Mouse (Mus musculus) thymus, adult 2 months (tissue): ENCODE measurements around the gene Tmem132b.

Experiments used
- CTCF ChIP-seq: fragments of 200-500 bp; IDR thresholded peaks from 2 replicates; pipeline ENCODE4 v1.5.1; 2012; ENCODE audit warnings: mild to moderate bottlenecking, control low read depth, low read length, moderate library complexity, borderline replicate concordance; ENCODE audit not compliant: control insufficient read depth, poor library complexity, insufficient read depth; ENCODE audit errors: extremely low read depth
- POLR2A ChIP-seq: fragments of 200-500 bp; IDR thresholded peaks from 2 replicates; pipeline ENCODE4 v1.6.1; 2012; ENCODE audit warnings: mild to moderate bottlenecking, low read length, control low read depth, moderate library complexity; ENCODE audit not compliant: control insufficient read depth, poor library complexity, insufficient read depth; ENCODE audit errors: extremely low read depth

DNA sequence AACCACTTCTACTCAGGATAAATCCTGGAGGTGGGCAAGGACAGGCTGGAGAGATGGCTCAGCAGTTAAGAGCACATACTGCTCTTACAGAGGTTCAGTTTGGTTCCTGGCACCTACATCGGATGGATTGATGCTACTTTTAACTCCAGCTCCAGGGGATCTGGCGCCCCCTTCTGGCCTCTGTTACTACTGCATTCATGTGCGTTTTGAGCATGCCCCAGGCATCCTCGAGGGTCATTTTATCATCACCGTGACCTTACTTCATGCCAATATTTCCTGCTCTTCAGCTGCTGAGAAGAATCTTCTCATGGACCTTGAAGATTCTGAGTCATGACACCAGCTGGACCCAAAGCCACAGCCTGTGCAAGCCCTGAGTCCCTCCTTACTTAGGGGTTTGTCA is 6.1 kb upstream of the Tmem132b start:
- TF ChIP-seq CTCF (no peak), POLR2A (no peak)
